Mouse (Mus musculus): ENCODE measurements around the gene Eya3.

DNA sequence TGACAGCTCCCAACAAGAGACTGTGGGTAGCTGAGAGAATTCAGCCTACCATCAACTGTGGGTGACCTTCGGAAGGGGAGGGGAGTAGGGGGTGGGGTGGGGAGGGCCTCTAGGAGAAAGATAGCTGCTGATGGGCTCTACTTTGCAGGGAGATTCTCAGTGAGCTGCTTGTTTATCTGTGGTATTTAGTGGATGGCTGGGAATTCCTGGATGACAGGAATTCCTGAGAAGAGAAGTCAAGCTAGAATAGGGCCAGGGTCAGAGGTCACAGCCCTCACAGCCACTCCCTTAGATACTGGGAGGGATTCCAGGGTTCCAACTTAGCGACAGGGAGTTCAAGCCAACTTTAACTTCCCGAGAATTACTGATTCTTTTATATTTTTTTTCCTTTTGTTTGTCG, 44.6 kb upstream of the Eya3 start:
- TF ChIP-seq EP300 (IDR thresholded peaks at IDR 0.05) (no peak), CTCF (IDR thresholded peaks at IDR 0.05) (no peak)
